Mouse (Mus musculus): Measurements from ENCODE around the gene 4930562C15Rik.

Gene 4930562C15Rik

DNA sequence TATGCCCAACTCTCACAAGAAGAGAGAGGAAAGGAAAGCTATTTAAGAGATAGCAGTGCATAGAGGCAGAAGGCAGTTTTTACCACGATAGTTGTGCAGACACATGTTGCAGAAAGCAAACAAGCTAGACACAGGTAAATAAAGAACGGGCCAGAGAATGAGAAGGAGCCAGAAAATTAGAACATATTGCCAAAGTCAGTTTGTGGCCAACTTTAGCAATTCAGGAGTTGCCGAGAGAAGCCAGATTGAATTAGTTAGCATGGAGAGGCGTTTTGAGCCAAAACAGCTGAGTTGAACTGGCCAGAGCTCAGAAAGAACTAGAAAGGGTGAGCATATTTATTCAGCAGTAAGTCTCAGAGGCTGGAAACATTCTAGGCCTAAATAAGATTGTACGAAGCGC lies 57.0 kb downstream of the 4930562C15Rik start:
- DNase-seq (ENCODE audit: low spot score): no peak

DNA sequence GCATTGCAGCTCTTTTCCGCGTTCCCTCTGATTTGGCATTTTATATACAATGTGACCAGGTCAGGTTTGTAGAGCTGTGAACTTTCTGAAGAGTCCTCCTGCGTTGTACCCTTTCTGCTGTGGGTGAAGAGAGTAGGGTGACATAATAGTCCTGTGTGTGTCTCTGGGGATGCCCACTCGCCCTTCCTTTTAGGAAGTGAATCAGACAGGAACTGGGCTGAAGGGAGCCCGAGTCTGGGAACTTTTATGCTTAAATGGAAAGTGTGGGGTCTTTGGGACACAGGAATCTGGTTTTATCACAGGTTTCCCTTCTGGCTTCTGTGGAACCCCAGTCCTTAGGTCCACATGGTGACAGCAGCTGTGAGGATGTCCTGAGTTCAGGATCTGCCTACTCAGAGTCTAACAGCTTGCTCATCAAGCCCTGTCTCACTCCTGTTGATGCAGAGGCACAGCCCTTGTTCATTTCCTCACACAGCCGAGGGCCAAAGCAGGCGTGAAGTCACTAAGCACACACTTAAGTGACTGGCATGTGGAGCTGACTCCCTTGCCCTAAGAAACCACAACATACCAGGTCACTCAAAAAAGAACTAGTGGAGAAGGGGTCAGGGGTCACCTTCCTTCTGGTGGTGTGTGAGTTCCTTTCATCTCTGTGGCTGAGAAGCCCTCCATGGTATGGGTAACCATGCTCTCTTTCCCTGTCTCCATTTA lies 59.1 kb downstream of the 4930562C15Rik start:
- no peak for DNase-seq (ENCODE audit: low spot score)

DNA sequence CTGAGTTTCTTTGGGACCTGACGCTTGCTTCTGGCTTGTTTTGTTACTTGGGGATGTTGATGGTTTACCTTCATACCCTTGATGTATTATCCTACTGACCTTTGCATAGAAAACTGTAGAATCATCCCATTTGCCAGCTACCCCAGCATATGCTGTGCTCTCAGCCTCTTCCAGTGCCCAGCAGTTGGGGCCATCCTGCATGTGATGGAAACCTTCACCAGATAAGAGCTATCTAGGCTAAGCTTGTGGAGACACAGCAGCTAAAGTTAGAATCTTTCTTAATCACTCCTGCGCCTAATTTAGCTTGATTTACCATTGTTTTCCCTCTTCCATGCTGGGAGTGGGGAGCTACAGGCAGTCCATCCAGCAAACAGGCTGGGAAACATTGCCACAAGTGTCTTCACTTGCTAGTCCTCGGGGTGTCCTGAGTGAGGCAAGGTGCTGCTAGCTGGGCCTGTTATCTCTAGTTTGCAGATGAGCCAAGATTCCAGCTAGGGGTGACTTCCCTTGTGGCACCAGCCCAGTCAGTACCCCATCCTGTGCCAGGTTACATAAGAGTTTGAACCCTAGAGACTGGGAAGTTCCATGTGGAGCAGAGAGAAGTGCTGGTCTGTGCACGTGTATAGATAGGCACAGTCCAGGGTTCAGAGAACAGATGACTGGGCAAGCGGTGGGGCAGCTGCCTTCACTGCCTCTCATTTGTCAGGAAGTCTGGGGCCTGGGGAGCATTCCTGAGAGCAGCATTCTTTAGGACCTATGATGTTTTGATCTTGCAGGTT lies 61.2 kb downstream of the 4930562C15Rik start:
- no peak for DNase-seq (ENCODE audit: low spot score)

DNA sequence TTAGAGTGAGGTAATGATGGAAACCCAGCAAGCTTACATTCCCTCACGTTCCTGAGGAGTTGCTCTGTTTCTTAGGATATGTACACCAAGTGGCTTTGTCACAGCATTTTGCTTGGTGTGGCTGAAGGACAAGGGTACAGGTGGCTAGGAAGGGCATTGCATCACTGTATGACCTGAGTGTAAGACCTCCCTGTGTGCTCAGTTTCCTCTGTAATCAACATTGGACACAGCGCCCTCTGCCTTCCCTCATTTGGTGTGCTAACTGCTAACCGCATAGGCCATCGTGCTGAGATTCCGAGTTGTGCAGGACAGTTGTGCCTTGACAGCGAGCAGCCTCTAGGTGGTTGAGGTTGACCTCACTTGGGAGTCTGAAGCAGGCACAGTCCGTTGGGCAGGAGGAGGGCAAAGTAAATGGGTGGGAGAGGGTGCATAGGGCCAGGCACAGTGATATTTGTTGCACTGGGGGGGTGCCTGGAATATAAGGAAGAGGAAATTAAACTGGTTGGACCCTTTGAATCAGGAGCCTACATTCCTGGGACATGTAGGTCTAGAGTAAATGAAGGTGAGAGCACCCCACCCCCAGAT lies 62.0 kb downstream of the 4930562C15Rik start:
- no peak for DNase-seq (ENCODE audit: low spot score)

DNA sequence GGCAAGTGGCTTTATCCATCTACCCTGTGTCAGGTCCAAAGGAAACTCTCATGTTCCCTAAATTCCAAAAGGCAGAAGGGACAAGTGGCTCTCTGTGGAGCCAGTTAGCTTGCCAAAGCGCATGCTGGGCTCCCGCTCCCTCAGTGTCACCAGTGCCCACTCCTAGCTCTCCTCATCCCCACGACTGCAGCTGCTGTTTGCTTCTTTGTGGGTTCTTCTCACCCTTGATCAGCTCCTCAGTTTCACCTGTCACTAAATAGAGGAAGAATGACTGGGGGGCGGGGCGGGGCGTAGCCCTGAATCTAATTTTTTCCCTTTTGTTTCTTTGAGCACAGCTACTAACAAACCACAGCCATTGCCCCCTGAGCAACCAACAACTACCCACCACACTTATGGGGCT lies 63.7 kb downstream of the 4930562C15Rik start:
- no peak for DNase-seq (ENCODE audit: low spot score)

DNA sequence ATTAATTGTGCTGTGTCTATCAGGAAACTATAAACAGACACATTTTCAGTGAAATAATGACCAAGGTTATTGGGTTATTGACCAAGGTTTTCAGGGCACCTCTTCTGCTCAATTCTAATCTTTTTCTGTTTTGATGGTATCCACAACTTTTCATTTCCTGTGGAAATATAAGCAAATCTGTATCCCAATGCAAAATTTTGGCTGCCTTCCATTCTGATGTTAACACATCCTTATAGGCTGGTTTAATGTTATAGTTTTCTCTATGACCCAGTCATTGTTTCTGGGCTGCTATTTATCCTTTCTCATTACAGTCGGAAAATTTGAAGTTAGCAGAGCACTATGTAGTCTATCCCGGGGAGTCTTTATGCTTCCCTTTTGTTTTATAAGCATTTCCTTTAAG lies 64.5 kb downstream of the 4930562C15Rik start:
- DNase-seq (ENCODE audit: low spot score): no peak

DNA sequence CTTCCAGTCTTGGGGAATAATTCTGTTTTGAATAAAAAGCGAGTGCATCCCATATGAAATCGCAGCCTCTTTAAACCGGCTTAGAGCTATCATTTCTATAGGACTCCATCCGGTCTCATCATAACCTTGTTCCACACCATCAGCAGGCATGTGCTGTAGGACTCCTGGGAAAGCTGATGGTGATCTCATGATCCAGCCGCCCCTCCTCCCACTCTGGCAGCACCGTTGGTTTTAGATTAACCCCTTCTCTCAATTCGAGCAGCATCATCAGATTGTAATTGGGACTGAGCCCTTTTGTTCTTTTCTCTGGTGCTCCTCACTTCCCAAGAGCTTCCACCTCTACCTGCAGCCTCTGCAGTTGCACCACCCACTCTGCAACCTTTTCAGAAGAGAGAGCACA lies 66.0 kb downstream of the 4930562C15Rik start:
- DNase-seq (ENCODE audit: low spot score): no peak

DNA sequence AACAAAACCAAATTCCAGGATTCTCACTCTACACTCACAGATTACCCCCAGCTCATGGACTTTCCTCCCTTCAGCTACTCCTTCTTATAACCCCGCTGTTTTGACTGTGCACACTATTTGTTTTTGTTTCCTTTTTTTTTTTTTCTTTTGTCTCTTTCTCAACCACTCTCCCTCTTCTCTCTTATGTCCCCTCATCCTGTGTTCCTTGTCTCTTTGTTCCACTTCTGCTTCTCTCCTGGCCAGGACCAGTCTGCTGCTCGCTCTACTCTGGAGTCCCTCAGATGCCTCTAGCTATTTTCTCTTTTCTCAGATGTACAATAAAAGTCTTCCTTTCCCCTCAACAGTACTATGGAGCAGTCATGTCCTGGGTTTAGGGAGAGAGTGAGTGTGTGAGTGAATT lies 67.2 kb downstream of the 4930562C15Rik start:
- DNase-seq (ENCODE audit: low spot score): no peak

DNA sequence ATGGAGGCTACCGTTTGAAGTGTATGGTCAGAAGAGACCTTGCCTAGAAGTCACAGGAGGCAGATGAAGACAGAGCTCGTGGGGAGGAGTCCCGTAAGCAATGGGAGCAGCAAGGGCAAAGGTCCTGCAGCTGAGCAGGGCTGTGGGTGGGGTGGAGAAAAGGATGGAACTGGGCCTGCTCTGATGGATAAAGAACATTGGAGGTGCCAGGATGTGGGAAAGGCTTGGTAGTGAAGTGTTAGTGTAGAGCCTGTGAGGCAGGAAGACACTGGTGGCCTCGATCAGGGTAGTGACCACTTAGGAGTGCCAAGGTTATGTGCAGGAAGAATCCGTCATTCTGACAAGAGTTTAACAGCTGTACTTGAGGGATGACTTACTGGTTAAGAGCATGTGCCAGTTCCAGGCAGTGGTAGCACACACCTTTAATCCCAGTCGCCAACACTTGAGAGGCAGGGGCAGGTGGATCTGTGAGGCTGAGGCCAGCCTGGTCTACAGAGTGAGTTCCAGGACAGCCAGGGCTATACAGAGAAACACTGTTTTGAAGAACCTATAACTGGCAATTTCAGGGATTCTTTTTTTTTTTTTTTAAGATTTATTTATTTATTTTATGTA lies 68.4 kb downstream of the 4930562C15Rik start:
- DNase-seq (ENCODE audit: low spot score): no peak

DNA sequence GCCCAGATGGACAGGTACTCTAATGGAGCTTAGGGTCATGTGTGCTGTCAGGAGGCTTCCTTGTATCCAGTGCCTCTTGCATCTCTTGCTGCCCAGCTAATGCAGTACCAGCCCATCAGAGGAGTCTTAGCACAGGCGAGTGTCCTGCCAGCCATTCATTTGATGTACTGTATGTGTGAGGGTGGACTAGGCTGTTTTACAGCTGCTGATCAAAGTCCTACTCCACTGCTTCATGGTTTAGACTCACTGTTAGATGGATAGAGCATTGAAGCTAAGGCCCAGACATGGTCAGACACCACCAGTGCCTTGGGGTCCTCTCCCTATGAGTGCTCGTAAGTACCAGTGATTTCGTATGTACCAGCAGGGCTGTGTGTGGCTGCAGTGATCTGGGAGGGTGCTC lies 69.7 kb downstream of the 4930562C15Rik start:
- DNase-seq (ENCODE audit: low spot score): no peak

DNA sequence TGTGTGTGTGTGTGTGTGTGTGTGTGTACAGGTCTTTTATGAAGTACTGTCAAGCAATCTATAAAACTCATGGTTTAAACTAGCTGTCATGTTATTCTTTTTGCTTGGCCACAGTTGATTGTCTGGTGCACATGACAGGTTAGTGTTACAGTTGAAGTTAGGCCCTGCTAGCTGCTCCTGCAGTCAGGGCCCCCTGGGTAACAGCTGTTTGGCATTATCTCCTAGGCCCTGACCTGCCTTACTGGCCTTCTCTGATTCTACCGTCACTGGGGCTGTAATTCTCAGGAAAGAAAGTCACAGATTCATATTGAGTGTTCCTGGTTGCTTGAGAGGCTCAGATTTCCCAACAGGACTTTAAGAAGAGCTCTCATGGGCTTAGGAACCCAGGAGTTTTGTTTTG lies 70.4 kb downstream of the 4930562C15Rik start:
- DNase-seq (ENCODE audit: low spot score): no peak

DNA sequence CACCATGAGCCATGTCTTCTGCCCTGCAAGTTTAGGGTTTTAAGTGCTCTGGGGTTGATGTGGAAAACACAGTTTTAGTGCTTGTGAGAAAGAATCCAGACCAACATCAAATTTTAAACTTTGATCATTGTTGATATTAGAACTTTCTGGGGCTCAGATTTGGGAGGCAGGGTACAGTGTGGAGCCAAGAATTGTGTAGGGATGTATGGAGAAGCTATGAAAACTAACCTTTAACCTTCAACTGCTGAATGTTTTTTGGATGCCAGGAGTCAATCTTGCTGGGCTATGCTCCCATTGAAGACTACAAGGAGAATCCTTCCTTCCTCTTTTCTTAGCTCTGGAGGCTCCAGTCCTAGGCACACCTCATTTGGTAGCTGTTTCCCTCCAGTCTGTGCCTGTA lies 71.3 kb downstream of the 4930562C15Rik start:
- DNase-seq (ENCODE audit: low spot score): no peak

DNA sequence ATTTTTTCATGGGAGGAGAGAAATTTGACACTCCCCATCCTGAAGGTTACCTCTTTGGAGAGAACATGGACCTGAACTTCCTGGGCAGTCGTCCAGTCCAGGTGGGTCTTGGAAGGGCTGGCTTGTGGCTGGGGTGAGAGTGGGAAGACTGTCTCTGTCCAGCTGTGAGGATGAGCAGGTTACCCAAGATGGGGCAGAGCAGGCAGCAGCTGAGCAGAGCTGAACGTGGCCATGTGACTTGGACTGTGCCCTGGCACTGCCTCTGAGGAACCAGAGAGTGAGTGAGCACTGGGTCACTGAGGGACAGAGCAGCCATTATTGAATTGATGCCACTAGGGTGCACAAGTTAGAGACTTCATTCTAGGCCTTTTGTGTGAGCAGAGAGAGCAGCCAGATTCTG lies 72.2 kb downstream of the 4930562C15Rik start:
- no peak for DNase-seq (ENCODE audit: low spot score)

DNA sequence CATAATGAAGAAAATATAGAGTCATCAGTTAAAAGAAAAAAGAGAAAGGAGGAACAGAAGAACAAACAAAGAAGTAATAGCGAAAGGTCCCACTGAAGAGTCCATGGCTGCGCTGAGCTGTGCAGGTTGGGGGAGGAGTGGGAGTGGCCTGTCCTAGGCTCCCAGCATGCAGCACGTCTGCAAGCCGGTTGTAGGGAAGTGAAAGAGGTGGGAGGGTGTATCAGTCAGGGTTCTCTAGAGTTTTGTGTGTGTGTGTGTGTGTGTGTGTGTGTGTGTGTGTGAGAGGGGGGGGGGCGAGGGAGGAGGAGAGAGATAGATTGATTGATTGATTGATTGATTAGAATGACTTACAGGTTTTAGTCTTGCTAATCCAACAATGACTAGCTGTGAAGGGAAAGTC lies 72.8 kb downstream of the 4930562C15Rik start:
- no peak for DNase-seq (ENCODE audit: low spot score)

DNA sequence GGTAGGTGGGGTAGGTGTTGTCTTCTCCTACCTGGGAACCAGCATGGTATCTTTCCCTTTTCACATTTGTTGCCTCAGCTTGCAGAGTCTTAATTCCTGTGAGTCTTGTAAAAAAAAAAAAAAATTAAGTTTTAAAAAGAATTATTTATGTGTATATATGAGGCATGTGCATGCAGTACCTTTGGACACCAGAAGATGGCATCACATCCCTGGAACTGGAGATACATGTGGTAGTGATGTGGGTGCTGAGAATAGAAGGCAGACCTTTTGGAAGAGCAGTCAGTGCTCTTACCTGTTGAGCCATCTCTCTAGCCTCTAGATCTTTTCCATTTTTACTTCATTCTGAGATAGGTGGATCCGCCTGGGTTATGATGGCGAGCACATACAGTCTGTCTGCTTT lies 74.5 kb downstream of the 4930562C15Rik start:
- DNase-seq (ENCODE audit: low spot score): peak; percentile 31

DNA sequence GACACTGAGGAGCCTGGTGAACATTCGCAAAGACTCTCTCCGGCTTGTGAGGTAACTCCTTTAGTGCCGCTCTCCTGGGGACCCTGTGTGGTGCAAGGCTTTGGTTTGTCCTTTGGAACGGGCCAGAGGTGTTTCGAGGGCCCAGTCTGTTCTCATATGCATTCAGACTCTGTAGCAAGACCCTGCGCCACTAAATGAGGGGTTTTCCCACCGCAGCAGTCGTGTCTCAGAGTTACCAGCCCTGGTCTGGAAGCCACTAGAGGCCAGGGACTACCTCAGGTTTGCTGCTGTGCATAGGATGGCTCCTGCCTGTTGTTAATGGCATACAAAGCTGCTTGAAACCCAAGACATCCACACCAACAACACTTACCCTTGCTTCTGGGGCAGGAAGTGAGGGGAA lies 75.5 kb downstream of the 4930562C15Rik start:
- DNase-seq (ENCODE audit: low spot score): no peak

DNA sequence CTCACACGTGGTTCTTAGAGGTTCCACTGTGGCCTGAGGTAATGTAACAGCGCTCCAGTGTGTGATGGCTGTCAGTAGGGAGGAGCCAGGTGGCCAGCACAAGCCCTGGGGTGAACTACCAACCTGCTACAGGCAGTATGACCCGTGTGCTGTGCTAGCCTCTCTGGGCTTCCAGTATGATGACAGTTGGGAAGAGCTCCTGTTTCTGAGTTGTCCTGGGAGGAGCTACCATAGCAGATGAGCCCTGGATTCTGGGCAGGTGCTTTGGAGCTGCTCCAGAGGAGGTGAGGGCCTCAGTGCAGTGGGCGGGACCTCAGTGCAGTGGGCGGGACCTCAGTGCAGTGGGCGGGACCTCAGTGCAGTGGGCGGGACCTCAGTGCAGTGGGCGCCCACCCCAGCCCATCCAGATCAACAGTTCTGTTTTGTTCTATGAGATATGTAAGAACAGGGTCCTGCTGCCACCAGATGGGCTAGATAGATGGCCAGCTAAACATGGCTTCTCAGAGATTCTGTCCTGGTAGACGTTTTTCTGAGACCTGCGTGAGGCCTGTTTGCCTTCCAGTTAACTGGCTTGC lies 76.9 kb downstream of the 4930562C15Rik start:
- DNase-seq (ENCODE audit: low spot score): no peak

DNA sequence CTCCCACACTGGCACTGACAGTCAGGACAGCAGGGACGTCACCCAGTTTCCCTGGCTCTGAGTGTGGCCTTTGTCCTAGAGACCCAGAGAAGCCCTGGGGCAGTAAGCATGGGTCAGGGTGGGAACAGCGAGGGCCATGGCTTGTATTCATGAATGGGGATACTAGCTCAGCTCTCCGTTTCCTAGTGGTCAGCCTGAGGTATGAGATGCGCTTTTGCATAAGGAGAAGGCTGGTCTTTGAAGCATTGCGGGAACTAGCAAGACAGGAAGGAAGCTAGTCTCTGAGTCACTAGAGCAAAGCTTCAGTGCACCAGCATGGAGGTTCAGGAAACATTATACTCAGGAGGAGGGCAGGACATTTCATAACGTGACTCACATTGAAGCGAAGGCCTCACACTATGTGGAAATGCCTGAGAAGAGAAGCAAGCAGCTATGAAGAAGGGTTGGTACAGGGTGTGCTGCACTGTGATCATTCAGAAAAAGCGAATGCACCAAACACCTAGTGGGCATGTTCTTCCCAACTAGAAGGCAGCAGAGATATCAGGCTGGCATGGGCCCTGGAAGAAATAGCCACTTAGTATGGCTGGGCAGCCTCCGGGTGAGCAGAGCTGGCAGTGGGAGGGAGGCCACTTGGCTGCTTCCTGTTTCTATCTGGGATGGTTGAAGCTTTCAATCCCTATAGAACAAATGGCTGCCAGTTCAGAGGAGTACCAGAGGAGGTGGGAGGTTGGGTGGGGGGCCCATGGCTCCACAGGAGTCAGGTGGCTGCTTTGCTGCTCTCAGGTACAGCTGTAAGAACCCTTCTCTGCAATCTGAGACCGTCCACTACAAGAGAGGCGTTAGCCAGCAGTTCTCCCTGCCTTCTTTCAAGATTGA lies 77.9 kb downstream of the 4930562C15Rik start:
- DNase-seq (ENCODE audit: low spot score): peak; percentile 20

DNA sequence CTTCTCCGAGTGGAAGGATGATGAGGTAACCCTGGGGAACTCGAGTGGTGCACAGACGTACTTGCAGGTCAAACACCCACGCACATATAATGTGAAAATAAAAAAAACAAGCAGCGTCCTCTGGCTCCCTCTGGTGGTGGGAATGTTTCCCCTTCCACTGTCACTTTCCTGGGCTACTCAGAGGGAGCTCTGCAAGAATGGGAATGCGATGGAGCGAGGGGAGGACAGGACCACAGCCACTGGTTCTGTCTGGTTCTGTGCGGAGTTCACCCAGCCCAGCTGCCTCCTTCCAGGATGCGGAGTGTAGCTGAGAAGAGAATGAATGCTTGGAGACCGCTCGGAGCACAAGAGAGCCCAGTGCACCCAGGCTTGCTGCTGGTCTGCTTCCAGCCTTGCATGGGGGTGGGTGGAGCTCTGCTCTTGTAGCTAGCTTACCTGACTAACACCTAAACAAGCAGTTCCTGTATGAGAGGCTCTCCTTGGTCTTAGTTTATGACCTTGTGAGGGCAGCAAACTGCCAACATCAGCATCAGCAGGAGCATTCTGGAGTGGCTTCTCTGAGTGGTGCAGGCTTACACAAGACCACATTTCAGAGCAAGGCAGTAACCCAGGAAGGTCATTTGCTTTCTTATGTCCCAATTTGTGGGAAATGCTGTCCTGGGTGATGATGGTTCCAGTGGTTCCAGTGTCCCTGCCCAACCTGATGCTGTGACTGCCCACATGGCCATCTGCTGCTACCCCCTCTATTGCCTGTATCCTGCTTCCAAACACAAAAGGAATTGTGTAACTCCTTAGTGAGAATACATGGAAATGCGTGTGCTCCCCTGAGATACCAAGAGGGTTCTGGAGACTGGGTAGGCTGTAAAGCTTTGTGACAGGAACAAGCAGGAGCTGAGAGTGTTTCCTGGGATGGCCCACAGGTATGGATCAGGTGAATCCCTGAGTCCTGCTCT lies 78.8 kb downstream of the 4930562C15Rik start:
- DNase-seq (ENCODE audit: low spot score): peak; percentile 81

DNA sequence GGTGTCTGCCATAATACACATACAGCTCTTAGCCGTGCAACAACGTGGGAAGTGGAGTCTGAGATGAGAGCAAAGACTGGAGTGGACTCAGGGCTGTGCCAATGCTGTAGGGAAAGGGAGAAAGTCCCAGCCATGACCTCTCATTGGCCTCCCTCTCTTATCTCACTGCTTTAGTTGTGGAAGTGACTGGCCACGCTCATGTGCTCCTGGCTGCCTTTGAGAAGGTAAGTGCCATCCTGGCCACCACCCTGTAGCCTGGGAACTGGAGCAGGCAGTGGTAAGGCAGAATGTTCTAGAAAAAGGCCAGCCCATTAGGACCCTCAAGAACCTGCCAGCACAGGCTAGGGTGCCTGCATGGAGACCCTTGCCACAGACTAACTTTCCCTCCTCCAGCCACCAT lies 80.7 kb downstream of the 4930562C15Rik start:
- DNase-seq (ENCODE audit: low spot score): no peak

Measured in T-cell, adult 2 months (primary cell).